Mouse (Mus musculus): ENCODE results near the gene Amigo1.

- TF ChIP-seq EP300 (IDR thresholded peaks at IDR 0.05; ENCODE audit: low read depth), result no peak
- TF ChIP-seq CTCF (IDR thresholded peaks at IDR 0.05; ENCODE audit: low read depth), result no peak
These were observed 34.5 kb downstream of the Amigo1 start for GRCm38 (mm10) chr3:108220661-108221060.
